Mouse (Mus musculus): ENCODE results near the gene Sgsm2. TPM values are rescaled to one million over a fixed set of nuclear protein-coding genes. Genes with fewer than 3 reads are reported as not detected.

The Sgsm2 gene
- total RNA-seq, 2 experiments from 2014 or later, result 3.0 to 6.7 TPM

Other genes starting within 250 kb of the Sgsm2 start
- 63.8 and 74.4 TPM in 2 replicates for gene Cluh, start 247.6 kb downstream of the Sgsm2 start, total RNA-seq (2014; fragmentation: Nextera tagmentation)
- 32.1 and 35.3 TPM in 2 replicates for gene Cluh, start 247.6 kb downstream of the Sgsm2 start, total RNA-seq (2017)
- gene Pafah1b1, start 172.4 kb downstream of the Sgsm2 start, total RNA-seq (2014; fragmentation: Nextera tagmentation), result 35.1 and 40.4 TPM in 2 replicates
- 54.1 and 77.2 TPM in 2 replicates for gene Pafah1b1, start 172.4 kb downstream of the Sgsm2 start, total RNA-seq (2017)
- 16.2 and 18.0 TPM in 2 replicates for gene Mettl16, start 126.2 kb downstream of the Sgsm2 start, total RNA-seq (2014; fragmentation: Nextera tagmentation)
- gene Mettl16, start 126.2 kb downstream of the Sgsm2 start, total RNA-seq (2017), result 43.8 and 47.0 TPM in 2 replicates
- 14.4 and 20.2 TPM in 2 replicates for gene Mnt, start 66.1 kb downstream of the Sgsm2 start, total RNA-seq (2014; fragmentation: Nextera tagmentation)
- gene Mnt, start 66.1 kb downstream of the Sgsm2 start, total RNA-seq (2017), result 5.3 and 6.0 TPM in 2 replicates
- 52.4 and 58.6 TPM in 2 replicates for gene Tsr1, start 1.0 kb upstream of the Sgsm2 start, total RNA-seq (2014; fragmentation: Nextera tagmentation)
- gene Tsr1, start 1.0 kb upstream of the Sgsm2 start, total RNA-seq (2017), result 87.9 and 96.7 TPM in 2 replicates
- gene Smg6, start 28.8 kb upstream of the Sgsm2 start, total RNA-seq (2014; fragmentation: Nextera tagmentation), result 26.8 and 26.9 TPM in 2 replicates
- gene Smg6, start 28.8 kb upstream of the Sgsm2 start, total RNA-seq (2017), result 24.3 and 26.1 TPM in 2 replicates
- gene Srr, start 28.9 kb upstream of the Sgsm2 start, total RNA-seq (2014; fragmentation: Nextera tagmentation), result 5.6 and 16.8 TPM in 2 replicates
- gene Srr, start 28.9 kb upstream of the Sgsm2 start, total RNA-seq (2017), result 3.2 and 10.2 TPM in 2 replicates